Mouse (Mus musculus): ENCODE measurements at regions not wholly inside any gene's neighbourhood (a gene's known extent, or its start where the extent isn't known, plus 50 kb on each side); places are given as distances from the start of the nearest gene placed in this dataset.

DNA sequence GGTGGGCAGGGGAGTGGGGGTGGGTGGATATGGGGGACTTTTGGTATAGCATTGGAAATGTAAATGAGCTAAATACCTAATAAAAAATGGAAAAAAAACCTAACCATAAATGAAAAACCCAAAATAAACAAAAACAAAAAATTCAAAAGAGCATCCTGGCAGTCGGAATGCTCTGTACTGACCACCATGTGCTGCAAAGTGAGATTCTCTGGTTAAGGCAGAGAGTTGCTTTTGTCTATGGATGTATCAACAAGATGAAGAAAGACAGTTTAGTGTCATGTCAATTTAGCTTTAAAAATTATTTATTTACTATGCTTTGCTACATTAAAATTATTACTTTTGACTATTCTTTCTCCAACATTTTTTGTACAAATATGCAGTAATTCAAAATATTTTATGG, 88.5 kb downstream of the E330014E10Rik start:
- no peak for DNase-seq (ENCODE audit: low spot score)

DNA sequence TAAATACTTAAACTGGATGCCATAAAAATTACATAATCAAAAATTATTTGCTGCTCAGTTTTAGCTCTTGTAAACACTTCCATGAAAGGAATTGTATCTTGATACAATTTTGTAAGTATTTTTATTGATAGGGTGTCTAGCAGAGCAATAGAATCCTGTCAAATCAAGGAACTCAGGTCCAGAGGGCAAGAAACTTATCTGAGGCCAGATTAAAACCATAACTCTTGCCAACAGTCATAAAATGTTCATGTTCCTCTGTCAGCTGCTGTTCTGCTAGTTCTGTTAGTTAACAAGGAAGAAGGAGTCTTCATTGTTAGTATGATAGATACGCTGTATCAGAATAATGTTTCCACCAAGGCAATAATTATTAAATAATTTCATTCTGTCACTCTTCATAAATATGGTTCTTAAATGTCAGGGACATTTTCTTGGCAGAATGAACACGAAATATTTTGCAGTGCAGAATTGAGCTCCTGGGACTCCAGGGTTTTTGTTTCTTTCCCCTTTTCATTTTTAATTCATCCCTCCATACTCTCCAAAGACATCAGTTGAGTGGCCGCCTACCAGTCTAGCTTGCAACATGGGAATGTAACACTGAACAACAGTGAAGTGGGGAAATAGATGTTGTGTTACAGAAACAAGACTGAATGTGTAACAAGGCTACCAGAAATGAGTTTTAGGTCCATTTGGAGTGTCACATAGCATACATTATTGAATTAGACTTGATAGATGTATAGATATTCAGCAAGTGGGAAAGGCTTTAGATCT, 89.1 kb downstream of the E330014E10Rik start:
- no peak for DNase-seq (ENCODE audit: low spot score)

DNA sequence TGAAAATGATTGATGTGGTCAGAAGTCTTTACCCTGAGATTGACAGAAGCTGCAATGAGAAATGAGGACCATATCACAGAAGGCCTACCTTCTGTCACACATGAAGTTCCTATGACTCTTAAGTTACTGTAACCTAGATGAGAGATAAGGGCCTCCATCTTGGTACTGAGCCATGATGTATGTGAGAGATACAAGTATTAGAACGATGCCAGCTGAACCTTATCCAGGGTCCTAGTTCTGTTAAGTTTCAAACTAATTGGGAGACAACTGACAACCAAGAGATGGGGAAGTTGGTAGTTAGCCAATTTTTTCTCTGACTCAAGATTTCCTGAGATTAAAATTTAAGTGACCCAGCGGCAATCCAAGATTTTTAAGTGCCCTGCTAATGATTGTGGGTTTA, 89.7 kb downstream of the E330014E10Rik start:
- DNase-seq (ENCODE audit: low spot score): no peak

- DNase-seq (ENCODE audit: low spot score): peak; percentile 21
Observed at GRCm38 (mm10) chr5:95866848-95867495, 89.8 kb upstream of the Cxcl13 start.

- DNase-seq (ENCODE audit: low spot score): no peak
Observed at GRCm38 (mm10) chr5:95870336-95870845, 86.4 kb upstream of the Cxcl13 start.

DNA sequence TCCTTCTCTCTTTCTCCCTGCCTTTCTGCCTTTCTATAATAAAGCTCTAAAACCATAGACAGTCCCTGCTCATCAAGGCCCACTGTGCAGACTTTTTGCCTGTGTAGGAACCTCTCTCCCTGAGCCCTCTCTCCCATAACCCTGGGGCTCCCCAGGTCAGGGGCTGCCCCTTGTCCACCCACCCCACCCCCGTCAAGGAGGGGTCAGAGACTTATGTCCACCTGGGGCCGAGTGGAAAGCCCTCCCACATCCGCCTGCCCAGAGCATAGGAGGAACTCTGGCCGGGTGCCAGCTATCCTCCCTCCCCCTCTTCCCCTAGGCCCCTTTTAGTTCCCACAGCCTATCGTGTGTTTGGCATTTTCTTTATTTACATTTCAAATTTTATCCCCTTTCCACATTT, 81.8 kb upstream of the Cxcl13 start:
- no peak for DNase-seq (ENCODE audit: low spot score)

DNA sequence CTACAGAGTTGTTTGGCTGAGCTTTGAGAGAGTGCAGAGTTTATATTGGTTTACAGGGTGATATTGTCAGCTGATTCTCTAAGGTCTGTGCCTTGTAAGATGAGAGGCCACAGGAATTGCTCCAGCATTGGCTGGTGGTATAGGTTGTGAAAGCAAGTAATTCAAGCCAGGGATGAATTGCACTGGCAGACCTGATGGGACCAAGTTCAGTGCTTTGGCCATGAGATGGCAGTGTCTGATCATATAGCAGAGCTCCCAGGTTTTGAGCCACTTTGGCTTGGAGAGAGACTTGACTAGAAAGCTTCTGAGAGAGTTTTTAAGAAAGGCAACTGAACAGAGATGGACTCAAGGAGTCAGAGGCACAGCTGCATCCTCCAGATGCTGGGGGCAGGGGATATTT, 75.8 kb upstream of the Cxcl13 start:
- peak; percentile 35 for DNase-seq (ENCODE audit: low spot score)
